In genomic region chr11:20651166-20651565, GRCm38 (mm10) we compare ENCODE assay signal across 17 mouse cellular contexts.
DNase-seq lines count a peak whose midpoint lies in the region; ATAC-seq and TF ChIP-seq lines count a peak whose summit lies in the region.
"Had no signal": no experiment of that assay in that cellular context is flagged by ENCODE, and none has a peak within 500 bp of the region (broad histone marks: within the 10 kb centered on the region; RNA-seq: fewer than 3 reads in every experiment).

No protein-coding gene starts in this region.

- no peak for ATAC-seq in heart, embryonic 13.5 days (ENCODE audit: extremely low read depth, insufficient number of reproducible peaks, low FRiP score, low TSS enrichment)
- ATAC-seq in midbrain, embryonic 16.5 days, result no peak
- no peak for ATAC-seq in stomach, postnatal 0 days (ENCODE audit: low FRiP score, low TSS enrichment)
- ATAC-seq: liver, embryonic 12.5 days had no signal

- no peak for TF ChIP-seq CTCF in stomach, postnatal 0 days (IDR thresholded peaks at IDR 0.05; ENCODE audit: low read depth)

- no peak for DNase-seq in heart, postnatal 10 days
- DNase-seq in midbrain, embryonic 10.5 days (ENCODE audit: low spot score), result no peak
- DNase-seq in fibroblast of lung, adult 2 months (ENCODE audit: low read depth), result peak; percentile 83
- no peak for DNase-seq in stomach, postnatal 0 days (ENCODE audit: low spot score)
- DNase-seq in gastrocnemius, adult 8-10 months (ENCODE audit: low spot score in 2 of 2), result no peak
- no peak for DNase-seq in cerebellum, postnatal 36 days
- DNase-seq: adrenal gland, postnatal 10 days; cerebellum, adult 9-10 months; embryo, embryonic 11 days; kidney, adult 2 months; right cerebral cortex, postnatal 14 days; thymus, postnatal 14 days had no signal

- no peaks in the 10 kb centered on the region for H3K9me3 ChIP-seq in heart, embryonic 13.5 days
- H3K9me3 ChIP-seq in midbrain, embryonic 10.5 days (replicated peaks), result no peaks in the 10 kb centered on the region
- H3K9me3 ChIP-seq in midbrain, embryonic 16.5 days (replicated peaks; ENCODE audit: control insufficient read depth, low read length, poor library complexity, severe bottlenecking), result no peaks in the 10 kb centered on the region
- no peaks in the 10 kb centered on the region for H3K9me3 ChIP-seq in stomach, postnatal 0 days (ENCODE audit: control insufficient read depth, low read length)
- H3K9me3 ChIP-seq: heart, embryonic 15.5 days; hindbrain, embryonic 15.5 days; liver, embryonic 12.5 days had no signal

- no peak for TF ChIP-seq EP300 in stomach, postnatal 0 days (optimal IDR thresholded peaks at IDR 0.05)

- 70% methylated on average over 1 of the region's 1 CpGs for WGBS in heart, embryonic 13.5 days
- 47% methylated on average over 1 of the region's 1 CpGs for WGBS in midbrain, embryonic 10.5 days
- WGBS in midbrain, embryonic 16.5 days, result 40% methylated on average over 1 of the region's 1 CpGs
- WGBS in stomach, postnatal 0 days, result 42% methylated on average over 1 of the region's 1 CpGs

- no peak overlapping the region for H3K9ac ChIP-seq in heart, embryonic 13.5 days
- no peak overlapping the region for H3K9ac ChIP-seq in midbrain, embryonic 16.5 days (ENCODE audit: low read depth, low read length)
- no peak overlapping the region for H3K9ac ChIP-seq in stomach, postnatal 0 days (ENCODE audit: low read length)
- H3K9ac ChIP-seq: heart, embryonic 15.5 days; hindbrain, embryonic 15.5 days; liver, embryonic 12.5 days had no signal

- H3K4me1 ChIP-seq in heart, embryonic 13.5 days, result peaks cover 60% of the 10 kb centered on the region
- peaks cover 95% of the 10 kb centered on the region for H3K4me1 ChIP-seq in midbrain, embryonic 10.5 days
- H3K4me1 ChIP-seq in midbrain, embryonic 16.5 days (ENCODE audit: control insufficient read depth, insufficient read depth, low read length), result peaks cover 39% of the 10 kb centered on the region
- H3K4me1 ChIP-seq in stomach, postnatal 0 days (replicated peaks; ENCODE audit: control insufficient read depth, insufficient read depth), result peaks cover 11% of the 10 kb centered on the region

- no peaks in the 10 kb centered on the region for H3K27me3 ChIP-seq in heart, embryonic 13.5 days (replicated peaks)
- no peaks in the 10 kb centered on the region for H3K27me3 ChIP-seq in midbrain, embryonic 10.5 days (ENCODE audit: low read depth, poor library complexity, severe bottlenecking)
- no peaks in the 10 kb centered on the region for H3K27me3 ChIP-seq in midbrain, embryonic 16.5 days (ENCODE audit: control insufficient read depth, insufficient read depth, low read depth, low read length)
- H3K27me3 ChIP-seq in stomach, postnatal 0 days (ENCODE audit: control insufficient read depth, insufficient read depth, low read length), result no peaks in the 10 kb centered on the region
- H3K27me3 ChIP-seq: heart, embryonic 15.5 days; hindbrain, embryonic 15.5 days had no signal

- peak overlapping the region; percentile 10; the same call in 1 of the 2 replicates for H3K27ac ChIP-seq in heart, embryonic 13.5 days (replicated peaks)
- peak overlapping the region; percentile 86 for H3K27ac ChIP-seq in midbrain, embryonic 10.5 days (replicated peaks)
- H3K27ac ChIP-seq in midbrain, embryonic 16.5 days (ENCODE audit: low read length), result no peak overlapping the region
- H3K27ac ChIP-seq in stomach, postnatal 0 days (replicated peaks), result 0 out of 2 replicates have a peak overlapping the region, but pooled peaks have one; percentile 65
- H3K27ac ChIP-seq: heart, embryonic 15.5 days; hindbrain, embryonic 15.5 days; liver, embryonic 12.5 days had no signal

- intact Hi-C loops in heart, postnatal 10 days (cut with DNase I), result no loop called here

- H3K4me3 ChIP-seq in heart, embryonic 13.5 days, result no peak overlapping the region
- H3K4me3 ChIP-seq in midbrain, embryonic 10.5 days, result no peak overlapping the region
- no peak overlapping the region for H3K4me3 ChIP-seq in midbrain, embryonic 16.5 days (ENCODE audit: low read depth, low read length)
- no peak overlapping the region for H3K4me3 ChIP-seq in stomach, postnatal 0 days (ENCODE audit: low read depth, low read length)
- H3K4me3 ChIP-seq: heart, embryonic 15.5 days; hindbrain, embryonic 15.5 days; liver, embryonic 12.5 days had no signal

- H3K4me2 ChIP-seq in heart, embryonic 13.5 days, result no peak overlapping the region
- no peak overlapping the region for H3K4me2 ChIP-seq in midbrain, embryonic 16.5 days (ENCODE audit: low read length)
- no peak overlapping the region for H3K4me2 ChIP-seq in stomach, postnatal 0 days (replicated peaks; ENCODE audit: low read depth)
- H3K4me2 ChIP-seq: heart, embryonic 15.5 days; hindbrain, embryonic 15.5 days; liver, embryonic 12.5 days had no signal

- peaks cover 51% of the 10 kb centered on the region for H3K36me3 ChIP-seq in heart, embryonic 13.5 days
- peaks cover 31% of the 10 kb centered on the region for H3K36me3 ChIP-seq in midbrain, embryonic 10.5 days
- no peaks in the 10 kb centered on the region for H3K36me3 ChIP-seq in midbrain, embryonic 16.5 days (ENCODE audit: control insufficient read depth, insufficient read depth, low read length)
- peaks cover 3% of the 10 kb centered on the region; the same call in 1 of the 2 replicates for H3K36me3 ChIP-seq in stomach, postnatal 0 days (ENCODE audit: control insufficient read depth, insufficient read depth, low read length)
- H3K36me3 ChIP-seq: hindbrain, embryonic 15.5 days had no signal
